Comparison of ENCODE assay signal across 15 mouse cellular contexts in the genomic region with DNA sequence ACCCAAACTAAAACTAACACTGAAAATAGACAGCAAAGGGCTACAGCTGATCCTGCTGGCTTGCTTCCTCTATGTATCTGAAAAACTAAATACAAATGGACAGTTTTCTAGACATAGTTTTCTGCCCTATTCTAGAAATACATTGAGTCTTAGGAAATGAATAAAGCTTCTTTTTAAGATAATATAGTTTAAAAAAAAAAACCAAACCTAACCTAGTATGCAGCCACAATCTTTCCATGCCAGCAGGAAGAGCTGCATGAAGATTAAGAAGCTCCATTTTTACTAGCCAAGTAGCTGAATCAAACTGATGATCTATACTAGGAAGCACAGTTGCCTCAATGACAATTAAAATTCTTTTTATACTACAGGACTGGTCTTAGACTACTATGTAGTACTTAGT.
"Had no signal": no experiment of that assay in that cellular context is flagged by ENCODE, and none has a peak within 500 bp of the region (broad histone marks: within the 10 kb centered on the region; RNA-seq: fewer than 3 reads in every experiment).

No protein-coding gene starts in this region.

- H3K27ac ChIP-seq: kidney, postnatal 0 days; layer of hippocampus, adult 2 months; limb, embryonic 10.5 days; liver, embryonic 14.5 days; macrophage; midbrain, embryonic 13.5 days; stomach, embryonic 15.5 days had no signal

- H3K4me3 ChIP-seq: layer of hippocampus, adult 2 months; limb, embryonic 10.5 days; midbrain, embryonic 13.5 days; stomach, embryonic 15.5 days had no signal

- H3K9ac ChIP-seq: liver, embryonic 14.5 days; midbrain, embryonic 13.5 days; stomach, embryonic 15.5 days had no signal

- H3K4me2 ChIP-seq: midbrain, embryonic 13.5 days; stomach, embryonic 15.5 days had no signal

- DNase-seq: kidney, adult 8-10 months; kidney, postnatal 4 days; lung, adult 2 months; lung, postnatal 10 days; right cerebral cortex, postnatal 14 days; thymus, adult 2 months; thymus, postnatal 25 days had no signal

- H3K36me3 ChIP-seq: stomach, embryonic 15.5 days had no signal

- ATAC-seq: intestine, postnatal 0 days; midbrain, embryonic 13.5 days had no signal

- H3K27me3 ChIP-seq: midbrain, embryonic 13.5 days; stomach, embryonic 15.5 days had no signal

- H3K9me3 ChIP-seq: limb, embryonic 10.5 days; midbrain, embryonic 13.5 days; stomach, embryonic 15.5 days had no signal
